Mouse (Mus musculus): ENCODE data around the gene Ehd4. TPM values are rescaled to one million over a fixed set of nuclear protein-coding genes. Genes with fewer than 3 reads are reported as not detected.

Ehd4 gene
- total RNA-seq, 2 experiments from 2014 or later, result 7.6 to 7.7 TPM

Other genes with a start within 250 kb of the Ehd4 start
- 10 to 100 TPM; 40.7 to 48.2 TPM for gene Mapkbp1, start 181.9 kb downstream of the Ehd4 start, total RNA-seq (2021)
- 1 to 10 TPM; 4.6 to 6.1 TPM for gene Jmjd7, start 127.1 kb downstream of the Ehd4 start, total RNA-seq (2021)
- gene Gm28042, start 127.1 kb downstream of the Ehd4 start, total RNA-seq (2021), result 1 to 10 TPM; 2.0 to 2.8 TPM
- gene Pla2g4b, start 121.2 kb downstream of the Ehd4 start, total RNA-seq (2021), result 1 to 10 TPM; 5.7 to 6.8 TPM
- gene Pla2g4e, start 90.7 kb upstream of the Ehd4 start, total RNA-seq (2021), result 10 to 100 TPM; 10.2 to 10.3 TPM
- not detected for gene Pla2g4d, start 134.6 kb upstream of the Ehd4 start, total RNA-seq (2021)
- not detected for gene Pla2g4f, start 159.6 kb upstream of the Ehd4 start, total RNA-seq (2021)
- gene Vps39, start 198.5 kb upstream of the Ehd4 start, total RNA-seq (2021), result 10 to 100 TPM; 77.2 to 79.9 TPM
- gene Ganc, start 249.3 kb upstream of the Ehd4 start, total RNA-seq (2021), result 10 to 100 TPM; 11.0 to 11.1 TPM
- 10 to 100 TPM; 41.2 to 43.8 TPM for gene Tmem87a, start 249.5 kb upstream of the Ehd4 start, total RNA-seq (2021)

Measured in layer of hippocampus, postnatal 36 days (tissue).